Mouse (Mus musculus) heart, embryonic 16.5 days (tissue): ENCODE measurements around the gene Angptl6. TPM values are rescaled to one million over a fixed set of nuclear protein-coding genes. Genes with fewer than 3 reads are reported as not detected.

Experiments used
- ATAC-seq: fragments of 200-750 bp; cut with Nextera tagmentation; replicated peaks from 2 replicates; pipeline ENCODE4 v1.8.0; 2017; ENCODE audit warnings: moderate number of reproducible peaks; ENCODE audit not compliant: insufficient read depth, low FRiP score; ENCODE audit errors: extremely low read depth
- H3K27ac ChIP-seq: fragments of 300-500 bp; sonication (generic); 2 replicates; pipeline ENCODE4 v1.5.1; 2014; ENCODE audit warnings: mild to moderate bottlenecking, low read length, control low read depth, moderate library complexity
- H3K27me3 ChIP-seq: fragments of 300-500 bp; sonication (generic); 2 replicates; pipeline ENCODE4 v1.6.1; 2014; ENCODE audit warnings: low read length, mixed read lengths; ENCODE audit not compliant: control insufficient read depth, insufficient read depth
- H3K36me3 ChIP-seq: fragments of 300-500 bp; sonication (generic); 2 replicates; pipeline ENCODE4 v1.6.1; 2014; ENCODE audit not compliant: control insufficient read depth, insufficient read depth
- H3K4me1 ChIP-seq: fragments of 300-500 bp; sonication (generic); 2 replicates; pipeline ENCODE4 v1.6.1; 2014; ENCODE audit warnings: low read length, mixed read lengths; ENCODE audit not compliant: control insufficient read depth, insufficient read depth
- H3K4me2 ChIP-seq: fragments of 300-500 bp; sonication (generic); 2 replicates; pipeline ENCODE4 v1.6.1; 2014; ENCODE audit warnings: low read depth, mild to moderate bottlenecking, control low read depth, low read length
- H3K4me3 ChIP-seq: fragments of 300-500 bp; sonication (generic); 2 replicates; pipeline ENCODE4 v1.5.1; 2014; ENCODE audit warnings: mild to moderate bottlenecking, control low read depth, low read length
- H3K9ac ChIP-seq: fragments of 300-500 bp; sonication (generic); 2 replicates; pipeline ENCODE4 v1.6.1; 2014; ENCODE audit warnings: low read length, control low read depth
- H3K9me3 ChIP-seq: fragments of 300-500 bp; sonication (generic); replicated peaks from 2 replicates; pipeline ENCODE4 v1.6.1; 2016; ENCODE audit warnings: low read length; ENCODE audit not compliant: control insufficient read depth
- WGBS: fragments of 180-500 bp; shearing (Covaris S2); extraction: QIAGEN DNeasy Blood & Tissue Kit; methylation state at CpG from one replicate; pipeline ENCODE4 v1.1.7; 2014; 5-methylcytosine and 5-hydroxymethylcytosine counted together
- polyA plus RNA-seq: library from polyadenylated mRNA; unstranded; fragments of >200 nt; fragmentation: Nextera tagmentation; extraction: Ambion mirVana; gene quantifications from 2 replicates; pipeline ENCODE4 v1.2.1, GENCODE M21; 2015

Gene Angptl6
- polyA plus RNA-seq, 1 experiment from 2014 or later = 3.8 TPM

DNA sequence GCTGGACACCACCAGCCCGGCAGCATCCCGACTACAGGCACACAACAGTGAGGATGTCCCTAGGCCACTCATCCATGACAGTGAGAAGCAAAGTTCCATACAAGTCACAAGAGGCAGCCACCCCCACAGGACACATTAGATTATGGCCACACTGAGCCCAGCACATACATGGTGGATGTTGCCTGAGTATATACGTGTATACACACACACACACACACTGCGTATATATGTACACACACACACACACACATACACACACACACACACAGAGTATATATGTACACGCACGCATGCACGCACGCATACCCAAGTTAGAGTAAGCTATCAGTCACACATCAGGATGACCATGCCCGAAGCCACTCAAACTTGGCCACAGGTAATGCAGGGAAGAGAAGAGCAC, 15.9 kb upstream of the Angptl6 start:
- 97% methylated on average over 9 of the region's 9 CpGs for WGBS
- no peak for ATAC-seq
- Histone ChIP-seq H3K27me3 (no peaks in the 10 kb centered on the region), H3K4me1 (peaks cover 8% of the 10 kb centered on the region), H3K36me3 (peaks cover 42% of the 10 kb centered on the region), H3K4me2 (no peak overlapping the region), H3K27ac (no peak overlapping the region), H3K9ac (no peak overlapping the region), H3K4me3 (no peak overlapping the region), H3K9me3 (no peaks in the 10 kb centered on the region)

GRCm38 (mm10) chr9:20894629-20895028, 15.1 kb upstream of the Angptl6 start:
- H3K9me3 ChIP-seq = no peaks in the 10 kb centered on the region
- H3K36me3 ChIP-seq = peaks cover 50% of the 10 kb centered on the region
- no peak overlapping the region for H3K4me3 ChIP-seq
- no peak for ATAC-seq
- no peak overlapping the region for H3K9ac ChIP-seq
- H3K4me2 ChIP-seq = no peak overlapping the region
- WGBS = 85% methylated on average over 15 of the region's 15 CpGs
- H3K4me1 ChIP-seq = peaks cover 8% of the 10 kb centered on the region
- no peaks in the 10 kb centered on the region for H3K27me3 ChIP-seq
- H3K27ac ChIP-seq = no peak overlapping the region

- H3K4me3 ChIP-seq = no peak overlapping the region
- H3K27ac ChIP-seq = no peak overlapping the region
- peaks cover 51% of the 10 kb centered on the region for H3K36me3 ChIP-seq
- no peaks in the 10 kb centered on the region for H3K27me3 ChIP-seq
- 82% methylated on average over 13 of the region's 13 CpGs for WGBS
- peaks cover 13% of the 10 kb centered on the region for H3K4me1 ChIP-seq
- H3K9ac ChIP-seq = no peak overlapping the region
- ATAC-seq = no peak
- no peaks in the 10 kb centered on the region for H3K9me3 ChIP-seq
- H3K4me2 ChIP-seq = no peak overlapping the region
These were observed 14.2 kb upstream of the Angptl6 start for GRCm38 (mm10) chr9:20893590-20894343.

- no peak overlapping the region for H3K4me3 ChIP-seq
- H3K36me3 ChIP-seq = peaks cover 51% of the 10 kb centered on the region
- no peaks in the 10 kb centered on the region for H3K9me3 ChIP-seq
- ATAC-seq = no peak
- no peak overlapping the region for H3K4me2 ChIP-seq
- H3K9ac ChIP-seq = no peak overlapping the region
- no peaks in the 10 kb centered on the region for H3K27me3 ChIP-seq
- peaks cover 13% of the 10 kb centered on the region for H3K4me1 ChIP-seq
- H3K27ac ChIP-seq = no peak overlapping the region
- WGBS = 63% methylated on average over 5 of the region's 5 CpGs
These were observed 13.5 kb upstream of the Angptl6 start for GRCm38 (mm10) chr9:20893069-20893468.

DNA sequence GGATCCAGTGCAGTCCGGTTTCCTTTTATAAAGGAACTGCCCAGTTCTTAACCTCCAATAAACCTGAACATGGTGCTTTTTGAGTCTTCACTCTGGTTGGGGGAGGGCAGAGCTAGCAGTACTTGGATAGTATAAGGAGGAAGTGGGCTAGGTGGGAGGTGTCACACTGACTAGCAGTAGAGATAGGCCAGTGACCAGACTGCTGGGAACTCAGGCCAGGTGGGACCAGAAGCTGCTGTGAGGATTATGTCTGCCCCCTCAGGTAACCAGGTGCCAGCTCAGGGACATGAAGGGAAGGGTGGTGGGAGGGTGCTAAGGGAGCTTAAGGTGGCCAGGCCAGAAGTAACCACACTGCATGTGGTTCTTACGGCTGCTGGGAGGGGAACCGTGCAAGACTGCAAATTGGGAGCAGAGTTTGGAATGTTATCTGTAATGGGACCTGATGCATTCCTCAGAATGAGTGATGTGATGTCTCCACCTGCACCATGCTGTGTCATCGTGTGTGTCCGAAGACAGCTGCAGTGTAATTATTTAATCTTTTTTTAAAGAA, 12.7 kb upstream of the Angptl6 start:
- Histone ChIP-seq H3K4me1 (peaks cover 7% of the 10 kb centered on the region), H3K4me3 (no peak overlapping the region), H3K27me3 (no peaks in the 10 kb centered on the region), H3K9ac (no peak overlapping the region), H3K36me3 (peaks cover 51% of the 10 kb centered on the region), H3K9me3 (no peaks in the 10 kb centered on the region), H3K4me2 (no peak overlapping the region), H3K27ac (no peak overlapping the region)
- 55% methylated on average over 5 of the region's 5 CpGs for WGBS
- no peak for ATAC-seq

- Histone ChIP-seq H3K9ac (no peak overlapping the region), H3K27ac (no peak overlapping the region), H3K27me3 (no peaks in the 10 kb centered on the region), H3K9me3 (no peaks in the 10 kb centered on the region), H3K4me1 (peaks cover 5% of the 10 kb centered on the region), H3K36me3 (peaks cover 49% of the 10 kb centered on the region), H3K4me2 (no peak overlapping the region), H3K4me3 (no peak overlapping the region)
- WGBS = 77% methylated on average over 26 of the region's 26 CpGs
- no peak for ATAC-seq
These were observed 12.0 kb upstream of the Angptl6 start for GRCm38 (mm10) chr9:20891339-20892103.

- WGBS = 85% methylated on average over 5 of the region's 5 CpGs
- no peak for ATAC-seq
- H3K9ac ChIP-seq = no peak overlapping the region
- H3K4me3 ChIP-seq = no peak overlapping the region
- H3K27ac ChIP-seq = no peak overlapping the region
- H3K36me3 ChIP-seq = peaks cover 45% of the 10 kb centered on the region
- H3K27me3 ChIP-seq = no peaks in the 10 kb centered on the region
- peaks cover 5% of the 10 kb centered on the region for H3K4me1 ChIP-seq
- H3K9me3 ChIP-seq = no peaks in the 10 kb centered on the region
- H3K4me2 ChIP-seq = no peak overlapping the region
These were observed 10.9 kb upstream of the Angptl6 start for GRCm38 (mm10) chr9:20890411-20890810.

DNA sequence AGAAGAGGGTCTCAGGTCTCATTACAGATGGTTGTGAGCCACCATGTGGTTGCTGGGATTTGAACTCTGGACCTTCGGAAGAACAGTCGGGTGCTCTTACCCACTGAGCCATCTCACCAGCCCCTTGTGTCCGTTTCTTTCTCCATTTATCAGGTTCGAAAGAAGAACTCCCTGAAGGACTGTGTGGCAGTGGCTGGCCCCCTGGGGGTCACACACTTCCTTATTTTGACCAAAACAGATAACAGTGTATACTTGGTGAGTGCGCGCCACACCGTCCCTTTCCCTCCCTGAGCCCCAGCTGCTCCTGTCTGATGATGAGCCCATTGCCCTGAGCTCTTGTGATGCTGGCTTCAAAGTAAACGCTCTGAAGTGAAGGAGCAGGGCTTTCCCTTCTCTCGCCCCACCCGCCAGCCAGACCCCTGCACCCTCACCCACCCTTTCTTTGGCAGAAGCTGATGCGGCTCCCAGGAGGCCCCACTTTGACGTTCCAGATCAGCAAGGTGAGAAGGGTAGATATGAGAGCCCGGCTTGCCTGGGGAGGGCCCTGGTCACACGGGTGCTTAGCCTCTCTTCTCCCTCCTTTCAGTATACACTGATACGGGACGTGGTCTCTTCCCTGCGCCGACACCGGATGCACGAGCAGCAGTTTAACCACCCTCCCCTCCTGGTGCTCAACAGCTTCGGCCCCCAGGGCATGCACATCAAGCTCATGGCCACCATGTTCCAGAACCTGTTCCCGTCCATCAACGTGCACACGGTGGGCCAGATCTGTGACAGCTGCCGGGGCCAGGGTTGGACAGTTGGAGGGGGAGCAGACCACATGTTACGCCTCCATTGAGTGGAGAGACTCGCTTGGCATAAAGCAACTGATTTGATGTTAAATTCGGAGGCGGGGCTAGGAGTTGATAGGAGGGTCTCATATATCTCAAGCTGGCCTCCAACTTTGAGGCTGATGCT, 9.9 kb upstream of the Angptl6 start:
- ATAC-seq = no peak
- Histone ChIP-seq H3K4me1 (peaks cover 5% of the 10 kb centered on the region), H3K9me3 (no peaks in the 10 kb centered on the region), H3K36me3 (peaks cover 36% of the 10 kb centered on the region), H3K9ac (no peak overlapping the region; the same call in 1 of the 2 replicates), H3K27ac (no peak overlapping the region), H3K4me2 (peak overlapping the region; percentile 92), H3K27me3 (no peaks in the 10 kb centered on the region), H3K4me3 (peak overlapping the region; percentile 22; the same call in 1 of the 2 replicates)
- 76% methylated on average over 29 of the region's 29 CpGs for WGBS
